Mouse (Mus musculus): ENCODE measurements around the gene Atp8b3.

DNA sequence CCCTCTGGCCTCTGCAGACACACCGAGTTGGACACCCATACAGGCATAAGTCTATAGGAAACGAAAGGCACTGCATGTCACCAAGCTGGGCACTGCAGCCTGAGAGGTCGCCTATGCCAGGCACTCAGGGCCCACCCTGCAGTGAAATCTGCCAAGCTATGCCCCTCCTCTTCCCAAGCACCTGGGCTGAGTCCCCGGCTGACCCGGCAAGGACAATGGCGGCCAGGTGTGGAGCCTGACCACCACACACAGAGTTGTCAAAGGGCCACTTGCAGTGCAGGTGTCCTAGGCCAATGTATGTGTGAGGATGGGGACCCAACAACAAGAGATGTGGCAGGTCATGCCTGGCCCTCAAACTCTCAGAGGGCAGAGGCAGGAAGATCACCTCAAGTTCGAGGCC, 20.5 kb upstream of the Atp8b3 start:
- TF ChIP-seq GATA1 (IDR thresholded peaks at IDR 0.05; ENCODE audit: low read length) (no peak), TAL1 (IDR thresholded peaks at IDR 0.05; ENCODE audit: low read length) (no peak)

Data from erythroblast, embryonic 14.5 days (primary cell).